Mouse (Mus musculus) megakaryocyte, embryonic 14.5 days (primary cell): ENCODE results near the gene Ctnnbip1. TPM values are rescaled to one million over a fixed set of nuclear protein-coding genes. Genes with fewer than 3 reads are reported as not detected.

ENCODE experiments used
- H3K27me3 ChIP-seq: replicated peaks from 2 replicates; pipeline ENCODE3; 2012; ENCODE audit warnings: inconsistent platforms
- H3K36me3 ChIP-seq: replicated peaks from 2 replicates; pipeline ENCODE3; 2012; ENCODE audit warnings: low read length, inconsistent platforms, mixed read lengths
- H3K4me1 ChIP-seq: 2 replicates; pipeline ENCODE4 v1.6.1; 2012; ENCODE audit warnings: inconsistent platforms
- H3K4me3 ChIP-seq: replicated peaks from 2 replicates; pipeline ENCODE3; 2012; ENCODE audit warnings: moderate library complexity, mild to moderate bottlenecking, inconsistent platforms
- H3K9me3 ChIP-seq: 2 replicates; pipeline ENCODE4 v1.6.1; 2012; ENCODE audit warnings: inconsistent platforms
- FLI1 ChIP-seq: IDR thresholded peaks from 2 replicates; pipeline ENCODE4 v1.6.1; 2012; ENCODE audit warnings: low read length, inconsistent platforms, mixed read lengths
- GATA1 ChIP-seq: IDR thresholded peaks from 3 replicates; pipeline ENCODE4 v1.6.1; 2012; ENCODE audit warnings: mixed read lengths, low read length, inconsistent platforms, borderline replicate concordance
- polyA plus RNA-seq: library from polyadenylated mRNA; stranded (reverse); fragments of >175 nt; gene quantifications from 2 replicates; pipeline ENCODE4 v1.2.3, GENCODE M21; 2012; ENCODE audit warnings: low replicate concordance; ENCODE audit not compliant: insufficient read depth

Gene Ctnnbip1
- polyA plus RNA-seq, 1 experiment, result 14.5 TPM

- H3K4me3 ChIP-seq, result no peak overlapping the region
- peaks cover 64% of the 10 kb centered on the region for H3K27me3 ChIP-seq
- H3K36me3 ChIP-seq, result no peaks in the 10 kb centered on the region
- no peak for TF ChIP-seq FLI1
- TF ChIP-seq GATA1, result no peak
- H3K4me1 ChIP-seq, result peaks cover 23% of the 10 kb centered on the region
- H3K9me3 ChIP-seq, result no peaks in the 10 kb centered on the region
Observed at GRCm38 (mm10) chr4:149557905-149558304, 39.9 kb downstream of the Ctnnbip1 start.

GRCm38 (mm10) chr4:149558389-149558788 is 40.4 kb downstream of the Ctnnbip1 start:
- no peak overlapping the region for H3K4me3 ChIP-seq
- peaks cover 26% of the 10 kb centered on the region for H3K4me1 ChIP-seq
- TF ChIP-seq FLI1 (no peak), GATA1 (no peak)

GRCm38 (mm10) chr4:149561392-149561791 is 43.4 kb downstream of the Ctnnbip1 start:
- Histone ChIP-seq H3K4me1 (peaks cover 24% of the 10 kb centered on the region), H3K4me3 (no peak overlapping the region), H3K27me3 (peaks cover 61% of the 10 kb centered on the region), H3K36me3 (no peaks in the 10 kb centered on the region), H3K9me3 (no peaks in the 10 kb centered on the region)
- TF ChIP-seq FLI1, result no peak
- no peak for TF ChIP-seq GATA1

More at GRCm38 (mm10) chr4:149558389-149558788, 40.4 kb downstream of the Ctnnbip1 start:
- H3K9me3 ChIP-seq, result no peaks in the 10 kb centered on the region
- H3K36me3 ChIP-seq, result no peaks in the 10 kb centered on the region
- H3K27me3 ChIP-seq, result peaks cover 65% of the 10 kb centered on the region

- H3K27me3 ChIP-seq, result peaks cover 56% of the 10 kb centered on the region
- H3K4me3 ChIP-seq, result peak overlapping the region; percentile 80
- no peaks in the 10 kb centered on the region for H3K9me3 ChIP-seq
- peaks cover 24% of the 10 kb centered on the region for H3K4me1 ChIP-seq
- H3K36me3 ChIP-seq, result no peaks in the 10 kb centered on the region
- no peak for TF ChIP-seq GATA1
- TF ChIP-seq FLI1, result no peak
Observed at GRCm38 (mm10) chr4:149561986-149562904, 44.2 kb downstream of the Ctnnbip1 start.

- Histone ChIP-seq H3K36me3 (no peaks in the 10 kb centered on the region), H3K4me1 (peaks cover 28% of the 10 kb centered on the region), H3K27me3 (peaks cover 56% of the 10 kb centered on the region), H3K9me3 (no peaks in the 10 kb centered on the region), H3K4me3 (peak overlapping the region; percentile 80)
- TF ChIP-seq GATA1 (no peak), FLI1 (no peak)
Observed at GRCm38 (mm10) chr4:149562905-149563347, 44.9 kb downstream of the Ctnnbip1 start.

GRCm38 (mm10) chr4:149563941-149564361 is 45.9 kb downstream of the Ctnnbip1 start:
- Histone ChIP-seq H3K9me3 (no peaks in the 10 kb centered on the region), H3K36me3 (no peaks in the 10 kb centered on the region), H3K27me3 (peaks cover 56% of the 10 kb centered on the region), H3K4me1 (peaks cover 28% of the 10 kb centered on the region), H3K4me3 (no peak overlapping the region)
- TF ChIP-seq GATA1 (no peak), FLI1 (no peak)

- TF ChIP-seq GATA1, result no peak
- no peak for TF ChIP-seq FLI1
- H3K4me1 ChIP-seq, result peaks cover 28% of the 10 kb centered on the region
- H3K9me3 ChIP-seq, result no peaks in the 10 kb centered on the region
- H3K36me3 ChIP-seq, result no peaks in the 10 kb centered on the region
- no peak overlapping the region for H3K4me3 ChIP-seq
- H3K27me3 ChIP-seq, result peaks cover 63% of the 10 kb centered on the region
Observed at GRCm38 (mm10) chr4:149564452-149565407, 46.7 kb downstream of the Ctnnbip1 start.

- H3K36me3 ChIP-seq, result no peaks in the 10 kb centered on the region
- peaks cover 79% of the 10 kb centered on the region for H3K27me3 ChIP-seq
- no peak for TF ChIP-seq FLI1
- TF ChIP-seq GATA1, result no peak
- H3K4me3 ChIP-seq, result no peak overlapping the region
- peaks cover 36% of the 10 kb centered on the region for H3K4me1 ChIP-seq
- H3K9me3 ChIP-seq, result no peaks in the 10 kb centered on the region
Observed at GRCm38 (mm10) chr4:149567432-149568026, 49.5 kb downstream of the Ctnnbip1 start.

GRCm38 (mm10) chr4:149568622-149569021 is 50.6 kb downstream of the Ctnnbip1 start:
- H3K9me3 ChIP-seq, result no peaks in the 10 kb centered on the region
- H3K27me3 ChIP-seq, result peaks cover 80% of the 10 kb centered on the region
- no peak overlapping the region for H3K4me3 ChIP-seq
- no peaks in the 10 kb centered on the region for H3K36me3 ChIP-seq
- peaks cover 29% of the 10 kb centered on the region for H3K4me1 ChIP-seq
- TF ChIP-seq GATA1, result no peak
- no peak for TF ChIP-seq FLI1
